Mouse (Mus musculus) bone marrow, adult 2 months (tissue): ENCODE results near the gene Etv6.

ENCODE experiments used
- CTCF ChIP-seq: fragments of 200-500 bp; IDR thresholded peaks from 2 replicates; pipeline ENCODE4 v1.5.1; 2011; ENCODE audit warnings: low read length, control low read depth; ENCODE audit not compliant: control insufficient read depth, insufficient read depth
- POLR2A ChIP-seq: fragments of 200-500 bp; IDR thresholded peaks from 2 replicates; pipeline ENCODE4 v1.6.1; 2011; ENCODE audit warnings: low read depth, mild to moderate bottlenecking, control low read depth, low read length, borderline replicate concordance; ENCODE audit not compliant: control insufficient read depth

GRCm38 (mm10) chr6:134134821-134135323 is 99.4 kb downstream of the Etv6 start:
- TF ChIP-seq CTCF (no peak), POLR2A (no peak)
